Mouse (Mus musculus): Measurements from ENCODE around the gene Smurf1. TPM values are rescaled to one million over a fixed set of nuclear protein-coding genes. Genes with fewer than 3 reads are reported as not detected.
A peak's percentile ranks its signal among the peaks of the same experiment; 100 is the strongest.

The Smurf1 gene
- polyA plus RNA-seq, 1 experiment, result 33.6 TPM

GRCm38 (mm10) chr5:144940904-144941303, 24.7 kb downstream of the Smurf1 start:
- whole genome bisulfite sequencing, result 82% methylated on average over 3 of the region's 3 CpGs
- H3K4me1 ChIP-seq (replicated peaks; ENCODE audit: control insufficient read depth, insufficient read depth, low read length), result peaks cover 10% of the 10 kb centered on the region
- H3K27ac ChIP-seq (ENCODE audit: control insufficient read depth, insufficient read depth, low read length), result no peak overlapping the region
- no peaks in the 10 kb centered on the region for H3K27me3 ChIP-seq (ENCODE audit: control insufficient read depth, insufficient read depth, low read length)
- H3K36me3 ChIP-seq (ENCODE audit: control insufficient read depth, insufficient read depth, low read length), result no peaks in the 10 kb centered on the region
- H3K4me3 ChIP-seq (ENCODE audit: control insufficient read depth, insufficient read depth, low read length), result no peak overlapping the region
- DNase-seq, result no peak
- TF ChIP-seq CTCF (IDR thresholded peaks at IDR 0.05; ENCODE audit: borderline replicate concordance, control insufficient read depth, extremely low read depth, insufficient read depth, low read length, poor library complexity) (no peak), POLR2A (IDR thresholded peaks at IDR 0.05; ENCODE audit: control insufficient read depth, extremely low read depth, insufficient read depth, low read length, poor library complexity) (no peak)

- no peak for DNase-seq
These were observed 28.3 kb downstream of the Smurf1 start for GRCm38 (mm10) chr5:144937304-144937703.

GRCm38 (mm10) chr5:144933486-144933885, 32.2 kb downstream of the Smurf1 start:
- TF ChIP-seq POLR2A (IDR thresholded peaks at IDR 0.05; ENCODE audit: control insufficient read depth, extremely low read depth, insufficient read depth, low read length, poor library complexity) (no peak), CTCF (IDR thresholded peaks at IDR 0.05; ENCODE audit: borderline replicate concordance, control insufficient read depth, extremely low read depth, insufficient read depth, low read length, poor library complexity) (no peak)
- DNase-seq, result no peak
- H3K27me3 ChIP-seq (ENCODE audit: control insufficient read depth, insufficient read depth, low read length), result no peaks in the 10 kb centered on the region
- no peak overlapping the region for H3K4me3 ChIP-seq (ENCODE audit: control insufficient read depth, insufficient read depth, low read length)
- peaks cover 26% of the 10 kb centered on the region for H3K4me1 ChIP-seq (replicated peaks; ENCODE audit: control insufficient read depth, insufficient read depth, low read length)
- WGBS, result 94% methylated on average over 4 of the region's 4 CpGs
- H3K36me3 ChIP-seq (ENCODE audit: control insufficient read depth, insufficient read depth, low read length), result no peaks in the 10 kb centered on the region
- no peak overlapping the region for H3K27ac ChIP-seq (ENCODE audit: control insufficient read depth, insufficient read depth, low read length)

More at GRCm38 (mm10) chr5:144937304-144937703, 28.3 kb downstream of the Smurf1 start:
- Histone ChIP-seq H3K27me3 (ENCODE audit: control insufficient read depth, insufficient read depth, low read length) (no peaks in the 10 kb centered on the region), H3K27ac (ENCODE audit: control insufficient read depth, insufficient read depth, low read length) (peak overlapping the region; percentile 80), H3K4me3 (ENCODE audit: control insufficient read depth, insufficient read depth, low read length) (no peak overlapping the region), H3K4me1 (replicated peaks; ENCODE audit: control insufficient read depth, insufficient read depth, low read length) (peaks cover 26% of the 10 kb centered on the region), H3K36me3 (ENCODE audit: control insufficient read depth, insufficient read depth, low read length) (no peaks in the 10 kb centered on the region)
- 24% methylated on average over 2 of the region's 2 CpGs for WGBS
- TF ChIP-seq POLR2A (IDR thresholded peaks at IDR 0.05; ENCODE audit: control insufficient read depth, extremely low read depth, insufficient read depth, low read length, poor library complexity), result no peak
- TF ChIP-seq CTCF (IDR thresholded peaks at IDR 0.05; ENCODE audit: borderline replicate concordance, control insufficient read depth, extremely low read depth, insufficient read depth, low read length, poor library complexity), result no peak

- H3K27ac ChIP-seq (ENCODE audit: control insufficient read depth, insufficient read depth, low read length), result no peak overlapping the region
- no peak overlapping the region for H3K4me3 ChIP-seq (ENCODE audit: control insufficient read depth, insufficient read depth, low read length)
- H3K4me1 ChIP-seq (replicated peaks; ENCODE audit: control insufficient read depth, insufficient read depth, low read length), result peaks cover 17% of the 10 kb centered on the region
- DNase-seq, result no peak
- no peaks in the 10 kb centered on the region for H3K27me3 ChIP-seq (ENCODE audit: control insufficient read depth, insufficient read depth, low read length)
- TF ChIP-seq POLR2A (IDR thresholded peaks at IDR 0.05; ENCODE audit: control insufficient read depth, extremely low read depth, insufficient read depth, low read length, poor library complexity), result no peak
- TF ChIP-seq CTCF (IDR thresholded peaks at IDR 0.05; ENCODE audit: borderline replicate concordance, control insufficient read depth, extremely low read depth, insufficient read depth, low read length, poor library complexity), result no peak
- no peaks in the 10 kb centered on the region for H3K36me3 ChIP-seq (ENCODE audit: control insufficient read depth, insufficient read depth, low read length)
- 90% methylated on average over 5 of the region's 5 CpGs for whole genome bisulfite sequencing
These were observed 33.8 kb downstream of the Smurf1 start for GRCm38 (mm10) chr5:144931841-144932240.

GRCm38 (mm10) chr5:144928856-144929713, 36.6 kb downstream of the Smurf1 start:
- Histone ChIP-seq H3K4me1 (replicated peaks; ENCODE audit: control insufficient read depth, insufficient read depth, low read length) (peaks cover 10% of the 10 kb centered on the region; the same call in 1 of the 2 replicates), H3K27ac (ENCODE audit: control insufficient read depth, insufficient read depth, low read length) (no peak overlapping the region), H3K36me3 (ENCODE audit: control insufficient read depth, insufficient read depth, low read length) (no peaks in the 10 kb centered on the region), H3K4me3 (ENCODE audit: control insufficient read depth, insufficient read depth, low read length) (no peak overlapping the region), H3K27me3 (ENCODE audit: control insufficient read depth, insufficient read depth, low read length) (no peaks in the 10 kb centered on the region)
- WGBS, result 91% methylated on average over 11 of the region's 11 CpGs
- DNase-seq, result no peak
- no peak for TF ChIP-seq POLR2A (IDR thresholded peaks at IDR 0.05; ENCODE audit: control insufficient read depth, extremely low read depth, insufficient read depth, low read length, poor library complexity)

- Histone ChIP-seq H3K36me3 (ENCODE audit: control insufficient read depth, insufficient read depth, low read length) (no peaks in the 10 kb centered on the region), H3K27ac (ENCODE audit: control insufficient read depth, insufficient read depth, low read length) (no peak overlapping the region), H3K27me3 (ENCODE audit: control insufficient read depth, insufficient read depth, low read length) (no peaks in the 10 kb centered on the region), H3K4me3 (ENCODE audit: control insufficient read depth, insufficient read depth, low read length) (no peak overlapping the region), H3K4me1 (replicated peaks; ENCODE audit: control insufficient read depth, insufficient read depth, low read length) (peaks cover 5% of the 10 kb centered on the region; the same call in 1 of the 2 replicates)
- WGBS, result 78% methylated on average over 2 of the region's 2 CpGs
- DNase-seq, result no peak
- TF ChIP-seq CTCF (IDR thresholded peaks at IDR 0.05; ENCODE audit: borderline replicate concordance, control insufficient read depth, extremely low read depth, insufficient read depth, low read length, poor library complexity) (no peak), POLR2A (IDR thresholded peaks at IDR 0.05; ENCODE audit: control insufficient read depth, extremely low read depth, insufficient read depth, low read length, poor library complexity) (no peak)
These were observed 39.4 kb downstream of the Smurf1 start for GRCm38 (mm10) chr5:144926275-144926674.

Measured in thymus, adult 2 months (tissue).